Mouse (Mus musculus): Measurements from ENCODE around the gene Cpeb1.

Gene Cpeb1

DNA sequence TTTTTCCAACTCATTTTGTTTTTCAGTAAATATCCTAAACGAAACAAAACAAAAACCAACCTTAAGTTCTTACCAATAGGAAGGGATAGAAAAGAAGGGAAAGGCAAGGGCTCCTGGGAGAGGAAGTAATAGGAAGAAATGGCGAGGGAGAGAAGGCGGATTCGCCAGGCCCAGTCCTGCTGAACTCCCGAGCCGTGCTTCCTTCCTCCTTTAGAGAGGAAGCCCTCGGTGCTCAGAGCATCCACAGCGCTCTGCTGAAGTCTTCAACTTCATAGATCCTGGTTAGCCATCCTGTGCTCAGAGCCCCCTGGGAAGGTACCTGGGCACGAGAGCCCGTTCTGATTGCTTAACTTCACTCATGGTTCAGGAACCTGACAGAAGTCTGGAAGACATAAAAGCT lies 127.6 kb downstream of the Cpeb1 start:
- no peak for DNase-seq (ENCODE audit: low spot score)

- no peak for DNase-seq (ENCODE audit: low spot score)
Measured at GRCm38 (mm10) chr7:81326859-81327258, 128.4 kb downstream of the Cpeb1 start.

DNA sequence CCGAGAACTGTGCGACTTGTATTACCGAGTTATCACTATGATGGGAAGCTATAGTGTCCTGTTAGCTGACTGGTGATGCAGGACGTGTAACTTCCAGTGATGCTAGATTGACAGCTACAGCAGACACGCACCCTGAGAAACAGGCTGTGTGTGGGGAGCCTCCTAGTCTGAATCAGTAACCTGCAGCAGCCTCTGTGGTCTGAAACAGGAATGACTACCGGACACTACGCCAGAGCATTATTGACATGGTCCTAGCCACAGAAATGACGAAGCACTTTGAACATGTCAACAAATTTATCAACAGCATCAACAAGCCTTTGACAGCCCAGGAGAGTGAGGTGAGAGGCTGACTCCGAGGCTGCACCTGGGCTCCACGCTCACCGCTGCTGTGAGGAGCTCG lies 129.2 kb downstream of the Cpeb1 start:
- DNase-seq (ENCODE audit: low spot score) = no peak

- DNase-seq (ENCODE audit: low spot score) = no peak
Measured at GRCm38 (mm10) chr7:81321776-81322175, 133.5 kb downstream of the Cpeb1 start.

GRCm38 (mm10) chr7:81319749-81320148 lies 135.5 kb downstream of the Cpeb1 start:
- DNase-seq (ENCODE audit: low spot score) = no peak

GRCm38 (mm10) chr7:81315583-81315982 lies 139.7 kb downstream of the Cpeb1 start:
- DNase-seq (ENCODE audit: low spot score) = no peak

- no peak for DNase-seq (ENCODE audit: low spot score)
Measured at GRCm38 (mm10) chr7:81311581-81311980, 143.7 kb downstream of the Cpeb1 start.

DNA sequence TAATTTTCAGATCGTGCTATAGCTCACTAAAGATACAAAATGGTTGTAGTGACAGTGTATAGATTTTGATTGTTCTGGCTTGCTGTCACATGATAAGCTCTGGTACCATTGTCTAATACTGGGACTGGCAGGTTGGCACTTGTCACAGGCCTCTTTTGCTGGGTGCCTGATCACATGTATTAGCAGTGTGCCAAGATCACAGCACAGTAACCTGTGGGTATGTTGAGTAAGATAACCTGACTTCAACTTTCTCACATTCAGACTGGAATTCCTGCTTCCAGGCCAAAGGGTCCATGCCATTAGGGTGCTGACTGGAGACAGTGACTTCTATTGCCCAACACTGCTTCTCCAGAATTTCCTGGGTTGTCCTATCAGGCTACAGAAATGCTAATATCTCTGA lies 144.1 kb downstream of the Cpeb1 start:
- no peak for DNase-seq (ENCODE audit: low spot score)

DNA sequence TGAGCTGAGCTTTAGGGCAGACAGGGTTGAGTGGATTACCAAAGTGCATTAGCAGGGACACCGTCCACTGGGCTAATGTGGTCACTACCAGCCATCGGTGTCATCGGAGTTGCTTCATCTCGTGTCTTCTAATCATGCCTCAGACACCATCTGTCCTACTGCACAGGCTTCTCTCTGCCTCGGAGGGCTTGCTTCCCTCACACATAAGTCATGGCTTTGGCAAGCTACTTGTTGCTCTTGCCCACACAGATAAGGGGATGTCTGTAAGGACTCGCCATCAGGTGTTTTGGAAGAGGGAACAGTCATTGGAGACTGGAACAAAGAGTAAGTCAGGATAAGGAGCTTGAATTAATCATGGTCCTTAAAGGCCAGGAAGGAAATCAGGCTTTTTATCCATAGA lies 146.0 kb downstream of the Cpeb1 start:
- DNase-seq (ENCODE audit: low spot score) = no peak

DNA sequence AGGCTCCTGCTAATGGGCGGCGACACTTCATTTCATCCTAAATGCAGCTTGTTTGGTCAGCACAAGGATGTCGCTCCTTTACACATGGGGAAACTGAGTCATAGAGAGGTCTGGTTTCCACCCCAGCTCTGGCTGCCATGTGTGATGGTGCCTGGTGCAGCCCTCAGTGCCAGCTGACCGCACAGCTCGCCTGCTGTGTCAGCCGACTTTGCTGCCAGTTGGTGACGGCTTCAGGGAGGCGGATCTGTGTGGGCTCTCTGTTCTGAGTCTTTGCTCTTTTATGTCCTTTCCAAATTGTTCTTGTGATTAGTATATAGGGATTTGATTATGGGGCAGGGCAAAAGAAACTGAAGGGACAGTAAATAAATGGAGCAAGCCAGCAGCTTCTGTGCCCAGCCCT lies 147.5 kb downstream of the Cpeb1 start:
- peak; percentile 45 for DNase-seq (ENCODE audit: low spot score)

GRCm38 (mm10) chr7:81304675-81305074 lies 150.6 kb downstream of the Cpeb1 start:
- DNase-seq (ENCODE audit: low spot score) = no peak

- no peak for DNase-seq (ENCODE audit: low spot score)
Measured at GRCm38 (mm10) chr7:81304100-81304499, 151.2 kb downstream of the Cpeb1 start.

GRCm38 (mm10) chr7:81303682-81304081 lies 151.6 kb downstream of the Cpeb1 start:
- DNase-seq (ENCODE audit: low spot score) = no peak

DNA sequence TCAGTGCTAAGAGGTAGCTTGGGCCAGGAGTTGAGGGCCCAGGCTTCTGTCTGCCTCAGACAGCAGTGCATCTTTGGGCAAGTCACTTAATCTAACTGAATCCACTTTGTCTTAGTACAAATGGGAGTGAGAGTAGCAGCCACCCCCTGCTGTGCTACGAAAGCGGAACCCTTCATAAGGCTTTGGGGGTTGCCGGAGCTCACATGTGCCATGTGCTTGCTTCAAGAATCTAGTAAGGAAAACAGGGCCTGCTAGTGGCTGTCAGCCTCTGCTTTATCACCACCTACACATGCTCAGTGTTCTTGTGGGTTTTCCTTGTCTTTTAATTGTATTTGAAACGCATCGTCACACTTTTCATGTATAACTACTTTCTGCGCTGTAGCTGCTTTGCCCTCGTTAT lies 153.9 kb downstream of the Cpeb1 start:
- DNase-seq (ENCODE audit: low spot score) = no peak

GRCm38 (mm10) chr7:81298206-81298605 lies 157.1 kb downstream of the Cpeb1 start:
- DNase-seq (ENCODE audit: low spot score) = no peak
